Mouse (Mus musculus) lung, postnatal 14 days (tissue): ENCODE results near the gene Tprg.

ENCODE experiments used
- DNase-seq: peaks from one replicate; pipeline ENCODE4 v3.0.0; 2021

The Tprg gene

DNA sequence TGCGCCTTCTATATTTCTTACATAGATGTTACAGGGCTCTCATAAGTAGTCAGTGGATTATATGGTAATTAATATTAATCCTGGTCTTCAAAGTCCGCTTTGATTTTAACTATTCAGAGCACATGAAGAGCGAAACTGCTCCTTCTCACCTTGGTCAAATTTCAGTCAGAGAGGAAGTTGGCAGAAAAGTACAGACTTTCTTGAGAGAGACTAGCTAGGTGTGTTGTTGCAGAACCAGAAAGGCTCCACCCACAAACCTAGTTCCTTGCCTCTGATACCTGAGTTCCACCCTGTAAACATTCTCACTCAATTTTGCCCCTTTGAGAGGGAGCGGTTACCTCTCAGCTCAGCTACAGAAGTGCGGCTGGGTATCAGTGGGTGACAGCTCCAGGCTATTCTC is at the start of gene Tprg:
Gene Tprg, plus strand, starts transcription at position 301 of the 400 bp plus-strand sequence.
- DNase-seq = no peak

DNA sequence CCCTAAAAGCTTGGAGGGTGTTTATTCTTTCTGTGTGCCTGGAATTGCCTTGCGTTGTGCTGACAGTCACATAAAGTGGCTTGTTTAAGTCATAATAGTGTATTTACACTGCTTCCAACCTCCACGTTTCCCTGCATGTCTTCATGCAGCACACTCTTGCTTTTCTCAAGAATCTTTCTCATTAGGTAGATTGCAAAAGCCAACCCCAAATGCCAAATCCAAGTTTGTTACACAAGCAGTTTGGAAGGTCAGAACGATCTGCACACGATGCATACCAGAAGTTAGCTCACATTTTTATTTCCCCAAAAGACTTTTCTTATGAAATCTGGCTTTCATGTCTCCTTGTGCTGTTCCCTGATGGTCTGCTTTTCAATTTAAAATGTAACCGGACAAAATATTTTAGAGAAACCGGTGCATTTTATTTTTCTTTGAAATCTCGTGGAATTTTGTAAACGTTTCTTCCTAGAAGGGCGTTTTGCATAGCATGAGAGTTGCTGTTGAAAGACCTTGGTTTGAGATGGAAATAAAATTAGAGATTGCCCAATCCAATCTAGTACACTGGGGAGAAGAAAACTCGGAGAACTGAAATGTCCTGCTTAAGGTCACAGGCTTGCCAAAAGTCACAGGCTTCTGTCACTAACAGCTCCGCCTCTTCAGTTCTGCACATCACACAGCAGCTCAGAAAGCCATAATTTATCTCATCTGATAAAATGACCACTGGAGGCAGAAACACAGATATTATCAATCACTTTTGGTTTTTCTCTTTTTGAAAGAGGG is 48.2 kb upstream of the Tprg start:
- DNase-seq = peak; percentile 9

DNA sequence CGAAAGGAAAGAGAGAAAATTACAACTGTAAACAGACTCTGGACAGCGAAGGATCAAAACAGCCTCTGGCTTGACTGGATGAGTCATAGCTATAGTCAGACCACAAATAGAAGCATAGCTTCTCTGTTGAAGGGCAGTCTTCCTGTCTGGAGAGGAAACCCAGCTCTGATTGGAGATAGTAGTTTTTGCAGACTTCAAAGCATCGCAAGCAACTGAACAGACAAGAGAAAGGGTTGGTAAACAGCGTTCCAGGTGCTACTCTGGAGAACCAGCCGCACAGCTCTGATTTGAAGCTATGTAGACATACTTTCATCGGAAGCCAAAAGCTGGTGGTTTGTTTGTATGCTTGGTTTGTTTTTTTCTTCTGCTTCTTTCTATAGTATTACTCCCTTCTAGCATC is 37.7 kb upstream of the Tprg start:
- DNase-seq = no peak

DNA sequence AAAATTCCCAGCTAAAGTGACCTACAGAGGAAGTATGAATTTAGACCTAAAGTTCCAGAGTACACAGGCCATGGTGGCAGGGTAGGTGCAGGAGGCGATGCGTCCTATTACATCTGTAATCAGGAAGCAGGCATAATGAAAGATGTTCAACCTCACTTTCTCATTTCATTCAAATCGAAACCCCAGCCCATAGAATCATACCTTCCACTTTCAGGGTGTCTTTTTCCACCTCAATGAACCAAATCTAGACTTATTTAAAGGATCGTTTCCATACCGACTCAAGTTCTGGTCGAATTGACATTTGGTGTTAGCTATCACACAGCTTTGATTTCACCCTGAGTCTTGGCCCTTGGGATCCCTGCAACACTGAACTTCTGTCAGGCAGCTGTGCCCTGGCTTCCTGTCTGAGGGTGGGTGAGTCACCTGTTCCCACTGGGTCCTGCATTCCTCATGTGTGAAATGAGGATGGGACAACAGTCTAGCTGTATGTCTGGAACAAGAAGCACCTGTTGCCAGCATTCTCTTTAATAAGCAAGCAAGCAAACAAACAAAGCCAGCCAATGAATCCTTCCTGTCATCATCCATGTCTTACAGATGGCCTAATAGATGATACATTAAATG is 36.4 kb upstream of the Tprg start:
- no peak for DNase-seq

DNA sequence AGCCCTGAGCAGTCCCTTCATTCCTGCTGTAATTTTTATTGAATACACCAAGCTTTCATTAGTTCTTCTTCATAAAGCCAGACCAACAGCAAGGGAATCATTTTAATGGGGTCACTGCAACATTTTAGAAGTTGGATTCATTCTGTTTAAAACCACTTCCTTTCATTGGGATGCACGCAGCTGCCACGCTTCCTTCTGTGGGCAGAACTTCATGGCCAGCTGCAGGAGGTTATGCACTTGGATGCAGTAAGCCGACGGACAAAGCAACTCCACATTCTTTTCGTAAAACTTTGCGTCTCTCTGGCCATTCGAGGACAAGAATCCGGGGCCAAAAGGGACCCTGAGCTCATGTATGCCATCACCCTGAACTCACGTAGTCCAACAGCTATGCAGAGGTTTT is 35.5 kb upstream of the Tprg start:
- DNase-seq = peak; percentile 3

DNA sequence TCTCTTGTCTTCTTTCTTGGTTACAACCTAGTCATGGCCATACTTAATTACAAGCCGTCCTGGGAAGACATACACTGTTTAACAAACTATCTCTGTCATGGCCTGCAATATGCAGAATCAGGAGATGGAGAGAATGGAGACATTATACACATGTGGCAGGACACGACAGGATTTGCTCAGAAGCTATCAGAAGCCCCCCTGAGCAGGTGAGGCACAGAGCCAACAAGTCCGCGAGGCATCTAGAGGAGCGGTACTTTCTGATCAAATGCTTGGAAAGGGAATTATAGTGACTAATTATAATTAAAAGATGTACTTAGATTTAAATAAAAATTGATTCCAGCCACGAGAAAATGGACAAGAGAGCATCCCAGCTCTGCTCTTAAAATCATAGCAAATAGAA is 32.0 kb upstream of the Tprg start:
- no peak for DNase-seq

DNA sequence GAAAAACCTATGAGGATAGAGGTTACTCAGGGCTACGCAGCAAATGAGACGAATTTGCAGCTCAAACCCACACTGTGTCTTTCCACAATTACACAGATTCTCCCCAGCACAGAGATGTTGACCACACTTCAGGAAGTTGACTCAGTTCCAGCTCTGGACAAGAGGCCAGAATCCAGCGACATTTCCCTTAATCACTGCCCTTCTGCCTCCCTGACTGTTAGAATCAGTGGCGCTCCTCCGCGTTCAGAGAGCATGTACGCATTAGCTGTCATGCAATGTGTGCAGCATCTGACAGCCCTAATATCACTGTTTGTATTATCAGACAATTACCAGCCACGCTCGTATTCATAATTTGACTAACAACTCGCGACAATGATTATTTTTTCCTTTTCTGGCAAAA is 31.4 kb upstream of the Tprg start:
- peak; percentile 41 for DNase-seq

DNA sequence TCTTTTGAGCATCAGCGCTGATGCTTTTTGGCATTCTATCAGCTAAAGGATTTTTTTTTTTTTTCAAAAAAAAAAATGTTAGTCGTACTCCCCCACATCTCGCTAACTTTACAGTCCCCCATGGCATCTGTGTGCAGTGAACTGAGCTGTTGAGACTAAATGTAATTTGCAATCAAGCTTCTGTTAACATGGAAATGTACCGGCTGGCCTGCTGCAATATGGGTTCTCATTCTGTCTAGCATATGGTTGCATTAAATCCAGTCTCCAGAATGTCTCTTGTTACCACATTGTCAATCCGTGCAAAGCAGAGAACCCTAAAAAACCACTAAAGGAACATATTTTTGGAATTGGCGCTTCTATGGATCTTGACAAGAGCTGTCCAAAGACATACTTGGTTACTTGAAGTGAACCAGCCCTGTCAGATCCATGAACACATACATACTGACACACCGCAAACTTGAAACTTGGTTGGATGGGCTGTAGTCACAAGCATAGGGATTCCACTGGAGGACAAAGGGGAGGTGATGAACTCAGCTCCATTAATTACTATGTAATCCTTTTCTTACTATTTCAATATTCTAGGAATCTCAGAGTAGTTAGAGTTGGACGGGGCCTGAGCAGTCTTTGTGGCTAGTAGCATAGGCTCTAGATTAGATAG is 30.9 kb upstream of the Tprg start:
- no peak for DNase-seq

DNA sequence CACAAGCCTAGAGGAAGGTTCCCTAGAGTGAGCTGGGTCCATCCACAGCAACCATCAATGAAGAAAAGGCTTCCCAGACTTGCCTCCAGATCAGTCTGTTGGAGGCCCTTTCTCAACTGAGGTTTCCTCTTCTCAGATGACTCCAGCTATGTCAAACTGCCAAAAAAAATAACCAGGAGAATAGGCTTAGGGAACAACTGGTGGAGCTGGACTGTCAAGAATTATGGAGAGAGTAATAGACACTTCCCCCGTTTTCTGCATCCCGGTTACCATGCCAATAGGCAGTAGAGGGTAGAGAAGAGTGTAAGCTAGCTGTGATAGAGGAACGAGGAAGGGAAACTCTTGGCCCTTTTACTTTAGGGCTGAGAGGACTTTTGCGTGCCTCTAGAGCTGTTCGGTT is 24.3 kb upstream of the Tprg start:
- no peak for DNase-seq

DNA sequence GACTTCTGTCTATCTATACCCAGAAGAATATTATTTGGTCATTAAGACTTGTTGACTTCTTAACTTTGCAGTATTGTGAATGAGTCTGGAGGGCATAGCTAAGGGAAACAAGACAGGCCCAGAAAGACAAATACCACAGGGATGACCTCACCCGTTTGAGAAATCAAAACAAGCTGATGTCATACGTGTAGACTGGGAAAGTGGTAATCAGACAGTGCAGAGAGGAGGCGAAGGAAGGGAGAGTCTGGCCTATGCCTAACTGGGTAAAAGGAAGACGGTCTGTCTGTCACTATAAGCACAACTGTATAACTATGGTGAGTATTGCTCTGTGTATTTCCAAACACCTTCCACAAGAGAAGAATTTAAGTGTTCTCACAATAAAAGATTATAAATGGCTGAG is 23.7 kb upstream of the Tprg start:
- peak; percentile 8 for DNase-seq

GRCm38 (mm10) chr16:25263520-25264149 is 23.0 kb upstream of the Tprg start:
- DNase-seq = peak; percentile 88

DNA sequence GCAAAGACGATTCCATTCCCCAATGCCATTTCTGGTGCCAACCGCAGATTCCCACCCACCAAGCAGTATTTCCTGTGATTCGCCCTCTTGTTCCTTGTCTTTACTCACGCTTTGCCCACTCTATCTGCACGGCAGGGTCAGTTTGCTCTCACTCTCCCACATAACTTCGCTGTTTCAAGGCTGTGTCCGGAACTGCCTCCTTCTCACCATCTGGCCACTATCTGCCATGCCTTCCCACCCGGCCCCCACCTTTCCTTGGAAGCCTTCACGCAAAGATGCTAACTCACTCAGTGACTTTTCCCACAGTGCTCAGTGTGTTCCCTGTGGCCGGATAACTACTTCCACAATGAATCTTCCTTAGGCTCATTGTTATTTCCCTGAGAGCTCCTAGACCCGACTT is 21.4 kb upstream of the Tprg start:
- no peak for DNase-seq

- DNase-seq = no peak
Observed at GRCm38 (mm10) chr16:25268276-25268675, 18.3 kb upstream of the Tprg start.

- no peak for DNase-seq
Observed at GRCm38 (mm10) chr16:25282563-25282962, 4.1 kb upstream of the Tprg start.

- no peak for DNase-seq
Observed at GRCm38 (mm10) chr16:25293753-25294152, 7.1 kb downstream of the Tprg start.

DNA sequence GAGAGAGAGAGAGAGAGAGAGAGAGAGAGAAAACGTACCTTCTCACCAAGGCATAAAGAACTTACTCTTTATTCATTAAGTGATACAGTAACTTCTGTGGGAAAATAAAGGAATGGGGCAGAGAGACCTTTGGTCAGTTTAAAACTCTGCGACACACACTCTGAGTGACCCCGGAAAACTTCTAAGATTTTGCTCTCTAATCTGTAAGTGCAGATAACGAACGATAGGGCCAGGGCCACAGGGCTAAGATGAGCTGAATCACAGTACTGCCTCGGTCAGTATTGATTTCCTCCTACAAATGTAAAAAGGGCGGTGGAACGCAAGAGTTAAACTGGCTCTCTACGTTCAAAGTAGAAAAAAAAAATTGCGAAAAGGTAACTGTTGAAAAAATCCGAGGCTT is 8.9 kb downstream of the Tprg start:
- no peak for DNase-seq

- DNase-seq = no peak
Observed at GRCm38 (mm10) chr16:25296746-25297145, 10.1 kb downstream of the Tprg start.

DNA sequence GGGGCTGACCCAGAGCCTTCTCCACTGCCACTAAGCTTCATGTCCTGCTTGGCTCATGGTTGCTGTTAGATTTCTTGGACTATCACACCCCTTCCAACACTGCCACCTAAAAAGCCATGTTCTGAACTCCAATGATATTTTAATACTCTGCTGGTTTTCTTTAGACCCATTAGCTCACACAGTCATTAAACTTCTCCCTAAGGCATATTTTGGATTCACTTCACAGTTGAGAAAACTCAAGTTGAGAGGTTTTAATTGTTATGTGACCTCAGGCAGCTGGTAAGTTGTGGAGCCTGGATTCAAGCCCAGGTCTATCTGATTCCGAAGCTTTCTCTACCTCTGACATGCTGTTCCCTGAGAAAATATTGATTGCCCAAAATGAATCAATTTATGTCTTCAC is 11.6 kb downstream of the Tprg start:
- DNase-seq = no peak

DNA sequence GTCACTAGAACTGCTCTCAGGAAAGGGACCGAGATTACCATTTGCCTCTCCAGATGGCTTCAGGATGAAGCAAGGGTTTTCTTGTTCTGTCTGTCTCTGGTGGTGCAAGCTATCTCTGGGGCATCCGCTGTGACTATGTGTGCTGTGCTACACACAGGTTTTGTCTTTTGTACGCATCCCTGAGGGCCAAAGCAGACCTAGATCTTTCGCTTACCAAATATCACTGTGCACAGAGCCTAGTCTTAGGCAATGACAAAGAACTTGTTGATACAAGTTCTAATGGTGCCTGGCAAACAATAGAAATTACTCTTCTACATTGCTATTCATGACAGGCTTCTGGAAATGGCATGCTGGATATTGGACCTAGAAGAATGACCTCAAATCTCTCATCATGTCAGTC is 16.0 kb downstream of the Tprg start:
- no peak for DNase-seq

DNA sequence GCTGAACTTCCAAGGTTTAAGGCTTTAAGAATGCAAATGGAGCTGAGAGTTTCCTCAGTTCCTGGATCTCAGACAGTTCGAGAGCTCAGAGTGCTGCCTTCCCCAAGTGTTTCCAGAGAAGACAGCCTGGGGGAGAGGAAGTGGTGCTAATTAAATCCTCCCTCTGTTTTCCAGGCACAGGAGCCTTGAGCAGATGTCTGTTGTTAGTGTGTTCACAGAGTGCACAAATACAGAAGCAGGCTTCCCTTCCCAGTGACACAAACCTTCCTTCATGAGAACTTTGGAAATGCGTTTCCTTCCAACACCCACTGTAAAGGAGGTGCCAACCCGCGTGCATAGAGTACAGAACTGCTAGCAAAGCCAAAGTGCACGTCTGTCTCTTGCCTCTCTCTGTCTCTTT is 27.4 kb downstream of the Tprg start:
- no peak for DNase-seq

DNA sequence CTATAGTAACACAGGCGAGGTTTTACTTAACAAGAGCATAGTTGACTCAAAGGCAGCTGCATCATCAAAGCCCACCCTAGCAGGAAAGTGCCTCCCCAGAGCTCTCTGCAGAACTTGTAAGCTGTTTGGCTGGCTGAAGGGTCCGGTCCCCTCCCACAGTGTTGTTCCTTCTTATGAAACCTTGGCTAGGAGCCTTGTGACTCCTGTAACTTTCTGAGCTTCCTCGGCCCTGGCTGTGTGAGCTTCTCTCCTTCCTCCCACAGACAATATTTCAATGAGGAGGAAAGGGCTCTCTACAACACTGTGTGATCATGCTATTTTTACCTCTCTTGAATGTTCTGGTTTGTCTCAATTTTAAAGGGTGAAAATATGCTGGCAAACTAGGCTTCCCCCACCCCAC is 28.5 kb downstream of the Tprg start:
- no peak for DNase-seq

- no peak for DNase-seq
Observed at GRCm38 (mm10) chr16:25325631-25326238, 39.1 kb downstream of the Tprg start.
